Comparison of ENCODE assay signal across 26 mouse cellular contexts in genomic region chr12:16991376-16991775, GRCm38 (mm10). TPM values are rescaled to one million over a fixed set of nuclear protein-coding genes. Genes with fewer than 3 reads are reported as not detected.
"Had no signal": no experiment of that assay in that cellular context is flagged by ENCODE, and none has a peak within 500 bp of the region (broad histone marks: within the 10 kb centered on the region; RNA-seq: fewer than 3 reads in every experiment).

No protein-coding gene starts in this region.

- H3K9me3 ChIP-seq: heart, embryonic 13.5 days; heart, embryonic 15.5 days; hindbrain, embryonic 13.5 days; hindbrain, embryonic 15.5 days; kidney, embryonic 15.5 days; limb, embryonic 10.5 days; limb, embryonic 12.5 days; liver, embryonic 13.5 days had no signal

- H3K4me3 ChIP-seq: heart, adult 2 months; heart, embryonic 13.5 days; heart, embryonic 15.5 days; hindbrain, embryonic 13.5 days; hindbrain, embryonic 15.5 days; kidney, embryonic 15.5 days; layer of hippocampus, adult 2 months; left cerebral cortex, adult 2 months; limb, embryonic 10.5 days; limb, embryonic 12.5 days; liver, embryonic 13.5 days had no signal

- H3K27me3 ChIP-seq: heart, embryonic 13.5 days; heart, embryonic 15.5 days; hindbrain, embryonic 13.5 days; hindbrain, embryonic 15.5 days; kidney, embryonic 15.5 days; limb, embryonic 12.5 days; liver, embryonic 13.5 days had no signal

- H3K4me2 ChIP-seq: heart, embryonic 11.5 days; heart, embryonic 13.5 days; heart, embryonic 15.5 days; hindbrain, embryonic 13.5 days; hindbrain, embryonic 15.5 days; kidney, embryonic 15.5 days; limb, embryonic 12.5 days; liver, embryonic 11.5 days; liver, embryonic 13.5 days had no signal

- H3K27ac ChIP-seq: heart, adult 2 months; heart, embryonic 13.5 days; heart, embryonic 15.5 days; hindbrain, embryonic 13.5 days; hindbrain, embryonic 15.5 days; hindbrain, postnatal 0 days; kidney, embryonic 15.5 days; kidney, postnatal 0 days; layer of hippocampus, adult 2 months; left cerebral cortex, adult 2 months; limb, embryonic 10.5 days; limb, embryonic 12.5 days; liver, embryonic 13.5 days had no signal

- ATAC-seq: hindbrain, postnatal 0 days; intestine, embryonic 16.5 days had no signal

- DNase-seq: gastrocnemius, postnatal 14 days; gastrocnemius, postnatal 36 days; heart, adult 2 months; heart, postnatal 14 days; heart, postnatal 36 days; kidney, adult 11 months; kidney, adult 2 months; kidney, adult 9 months; kidney, postnatal 14 days; kidney, postnatal 4 days; liver; liver, embryonic 13.5 days had no signal

- H3K4me1 ChIP-seq: heart, embryonic 15.5 days; hindbrain, embryonic 13.5 days; hindbrain, embryonic 15.5 days; kidney, embryonic 15.5 days; limb, embryonic 10.5 days; limb, embryonic 12.5 days had no signal

- H3K9ac ChIP-seq: heart, embryonic 13.5 days; heart, embryonic 15.5 days; hindbrain, embryonic 13.5 days; hindbrain, embryonic 15.5 days; kidney, embryonic 15.5 days; limb, embryonic 12.5 days; liver, embryonic 13.5 days had no signal

RNA-seq across cellular contexts. Expression of gene 2410004P03Rik, which starts 20.2 kb away (rescaled TPM):
- polyA plus RNA-seq: heart, embryonic 13.5 days had no signal
